Mouse (Mus musculus) embryonic facial prominence, embryonic 12.5 days (tissue): Measurements from ENCODE around the gene Gas7. TPM values are rescaled to one million over a fixed set of nuclear protein-coding genes. Genes with fewer than 3 reads are reported as not detected.

Experiments used
- ATAC-seq: fragments of 200-750 bp; cut with Nextera tagmentation; 2 replicates; pipeline ENCODE4 v1.8.0; 2017; ENCODE audit not compliant: insufficient number of reproducible peaks, insufficient read depth, low FRiP score, low TSS enrichment
- H3K27ac ChIP-seq: fragments of 300-500 bp; sonication (generic); 2 replicates; pipeline ENCODE4 v1.5.1; 2016; ENCODE audit warnings: mild to moderate bottlenecking
- H3K27me3 ChIP-seq: fragments of 300-500 bp; sonication (generic); 2 replicates; pipeline ENCODE4 v1.6.1; 2016; ENCODE audit warnings: mild to moderate bottlenecking, moderate library complexity
- H3K36me3 ChIP-seq: fragments of 300-500 bp; sonication (generic); 2 replicates; pipeline ENCODE4 v1.6.1; 2016; ENCODE audit warnings: mild to moderate bottlenecking
- H3K4me1 ChIP-seq: fragments of 300-500 bp; sonication (generic); 2 replicates; pipeline ENCODE4 v1.6.1; 2016
- H3K4me2 ChIP-seq: fragments of 300-500 bp; sonication (generic); replicated peaks from 2 replicates; pipeline ENCODE4 v1.6.1; 2016; ENCODE audit warnings: mild to moderate bottlenecking, moderate library complexity
- H3K4me3 ChIP-seq: fragments of 300-500 bp; sonication (generic); 2 replicates; pipeline ENCODE4 v1.5.1; 2016; ENCODE audit warnings: mild to moderate bottlenecking
- H3K9ac ChIP-seq: fragments of 300-500 bp; sonication (generic); 2 replicates; pipeline ENCODE4 v1.6.1; 2016; ENCODE audit warnings: mild to moderate bottlenecking, moderate library complexity
- H3K9me3 ChIP-seq: fragments of 300-500 bp; sonication (generic); 2 replicates; pipeline ENCODE4 v1.6.1; 2016; ENCODE audit warnings: mild to moderate bottlenecking, moderate library complexity
- WGBS: fragments of 180-500 bp; shearing (Covaris S2); methylation state at CpG from one replicate; pipeline ENCODE4 v1.1.7; 2016; 5-methylcytosine and 5-hydroxymethylcytosine counted together
- polyA plus RNA-seq: library from polyadenylated mRNA; unstranded; fragments of >200 nt; fragmentation: Nextera tagmentation; extraction: Ambion mirVana; gene quantifications from 2 replicates; pipeline ENCODE4 v1.2.1, GENCODE M21; 2016

Gene Gas7
- polyA plus RNA-seq, 1 experiment from 2014 or later, result 5.5 TPM

DNA sequence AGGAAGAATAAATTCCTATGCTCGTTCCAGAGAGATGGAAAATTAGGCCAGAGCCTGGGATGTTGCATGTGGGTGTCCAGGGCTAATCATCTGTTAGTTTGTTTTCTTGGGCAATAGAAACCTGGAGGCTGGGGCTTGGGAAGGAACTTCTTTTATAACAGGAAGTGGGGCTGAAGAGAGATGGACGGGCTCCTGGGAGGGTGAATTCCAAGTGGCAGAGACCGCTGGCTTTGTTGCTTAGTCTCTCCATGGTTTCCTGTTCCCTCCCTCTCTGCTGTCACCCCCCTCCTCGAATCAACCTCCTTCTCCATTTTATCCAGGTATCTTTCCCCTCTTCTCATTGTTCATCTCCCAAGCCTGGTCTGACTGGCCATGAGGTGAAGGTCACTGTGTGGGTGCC, 181.0 kb downstream of the Gas7 start:
- no peak overlapping the region for H3K4me3 ChIP-seq
- no peak overlapping the region for H3K4me2 ChIP-seq
- ATAC-seq, result no peak
- WGBS, result 62% methylated on average over 4 of the region's 4 CpGs
- H3K27ac ChIP-seq, result no peak overlapping the region
- H3K4me1 ChIP-seq, result 0 out of 2 replicates have a peak, but pooled peaks cover 4% of the 10 kb centered on the region
- no peaks in the 10 kb centered on the region for H3K27me3 ChIP-seq
- no peaks in the 10 kb centered on the region for H3K36me3 ChIP-seq
- H3K9me3 ChIP-seq, result no peaks in the 10 kb centered on the region
- no peak overlapping the region for H3K9ac ChIP-seq

DNA sequence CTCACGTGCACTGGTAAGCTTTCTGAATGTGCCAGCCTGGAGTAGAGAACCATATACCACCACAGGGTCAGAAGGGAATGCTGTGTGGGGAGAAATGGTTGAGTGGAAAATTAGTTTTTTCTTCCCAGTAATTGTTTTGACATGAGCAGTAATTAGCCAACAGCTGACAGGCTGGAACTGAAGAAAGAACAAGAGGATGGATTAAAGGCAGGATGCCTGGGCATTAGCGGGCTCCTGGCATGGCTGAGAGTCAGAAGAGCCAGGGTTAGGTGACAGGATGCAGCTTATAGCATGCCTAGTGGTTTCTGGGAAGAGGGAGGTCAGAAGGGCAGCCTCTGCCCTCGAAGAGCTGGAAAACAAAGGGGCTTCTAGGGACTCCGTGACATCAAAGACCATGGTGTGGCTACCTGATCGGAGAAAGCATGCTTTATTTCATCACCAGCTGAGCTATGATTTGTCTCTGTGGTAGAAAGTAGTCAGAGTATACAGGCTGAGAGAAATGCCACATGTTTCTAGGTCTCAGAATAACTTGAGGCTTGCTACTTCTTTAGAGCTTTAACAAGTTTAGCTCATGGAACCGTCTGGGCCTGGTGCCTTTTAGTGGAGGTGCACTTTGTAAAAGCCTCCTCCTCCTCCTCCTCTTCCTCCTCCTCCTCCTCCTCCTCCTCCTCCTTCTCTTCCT, 181.8 kb downstream of the Gas7 start:
- Histone ChIP-seq H3K4me3 (no peak overlapping the region), H3K27ac (no peak overlapping the region), H3K36me3 (no peaks in the 10 kb centered on the region), H3K9me3 (no peaks in the 10 kb centered on the region), H3K4me1 (0 out of 2 replicates have a peak, but pooled peaks cover 4% of the 10 kb centered on the region), H3K27me3 (no peaks in the 10 kb centered on the region), H3K4me2 (no peak overlapping the region), H3K9ac (no peak overlapping the region)
- ATAC-seq, result no peak
- 46% methylated on average over 6 of the region's 6 CpGs for WGBS

DNA sequence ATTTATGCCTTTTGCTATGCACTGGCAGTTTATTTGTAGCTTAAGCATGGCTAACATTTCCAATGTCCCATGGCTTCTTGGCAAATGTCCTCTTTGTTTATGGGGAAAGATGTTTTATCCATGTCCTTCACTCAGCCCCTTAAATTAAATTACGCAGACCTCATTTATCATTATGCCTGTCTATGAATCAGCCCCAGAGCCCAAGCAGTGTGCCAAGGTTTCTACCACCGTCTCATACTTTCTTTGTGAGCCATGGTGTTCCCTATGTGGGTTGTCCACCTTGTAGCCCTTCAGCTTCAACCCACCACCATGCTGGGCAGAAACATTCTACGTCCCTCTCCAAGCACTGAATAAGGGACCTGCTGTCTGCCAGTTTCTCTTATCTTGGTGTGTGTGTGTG, 183.2 kb downstream of the Gas7 start:
- no peak overlapping the region for H3K9ac ChIP-seq
- 0 out of 2 replicates have a peak, but pooled peaks cover 4% of the 10 kb centered on the region for H3K4me1 ChIP-seq
- no peaks in the 10 kb centered on the region for H3K9me3 ChIP-seq
- no peak for ATAC-seq
- no peaks in the 10 kb centered on the region for H3K36me3 ChIP-seq
- no peak overlapping the region for H3K27ac ChIP-seq
- no peak overlapping the region for H3K4me3 ChIP-seq
- H3K4me2 ChIP-seq, result no peak overlapping the region
- WGBS, result 80% methylated on average over 3 of the region's 3 CpGs
- no peaks in the 10 kb centered on the region for H3K27me3 ChIP-seq

DNA sequence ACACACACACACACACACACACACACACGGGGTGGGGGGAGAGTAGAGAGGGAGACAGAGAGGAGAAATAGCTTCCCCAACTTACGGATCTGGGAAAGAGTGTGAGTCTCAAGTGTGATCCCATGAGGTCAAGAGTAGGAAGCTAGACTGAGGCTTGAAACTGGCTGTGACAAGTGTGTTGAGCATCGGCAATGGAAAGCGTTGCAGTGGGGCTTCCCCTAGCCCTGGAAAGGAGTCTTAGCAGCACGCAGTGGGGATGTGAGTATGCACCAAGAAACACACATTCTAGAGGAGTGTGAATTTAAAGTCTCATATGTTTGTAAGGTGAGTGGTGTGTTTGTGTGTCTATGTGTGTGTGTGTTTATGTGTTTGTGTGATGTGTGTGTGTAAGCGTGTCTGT, 185.1 kb downstream of the Gas7 start:
- no peak overlapping the region for H3K4me2 ChIP-seq
- H3K4me3 ChIP-seq, result no peak overlapping the region
- no peak for ATAC-seq
- H3K9me3 ChIP-seq, result no peaks in the 10 kb centered on the region
- 87% methylated on average over 6 of the region's 6 CpGs for WGBS
- no peak overlapping the region for H3K27ac ChIP-seq
- 0 out of 2 replicates have a peak, but pooled peaks cover 4% of the 10 kb centered on the region for H3K4me1 ChIP-seq
- no peak overlapping the region for H3K9ac ChIP-seq
- no peaks in the 10 kb centered on the region for H3K27me3 ChIP-seq
- H3K36me3 ChIP-seq, result no peaks in the 10 kb centered on the region

DNA sequence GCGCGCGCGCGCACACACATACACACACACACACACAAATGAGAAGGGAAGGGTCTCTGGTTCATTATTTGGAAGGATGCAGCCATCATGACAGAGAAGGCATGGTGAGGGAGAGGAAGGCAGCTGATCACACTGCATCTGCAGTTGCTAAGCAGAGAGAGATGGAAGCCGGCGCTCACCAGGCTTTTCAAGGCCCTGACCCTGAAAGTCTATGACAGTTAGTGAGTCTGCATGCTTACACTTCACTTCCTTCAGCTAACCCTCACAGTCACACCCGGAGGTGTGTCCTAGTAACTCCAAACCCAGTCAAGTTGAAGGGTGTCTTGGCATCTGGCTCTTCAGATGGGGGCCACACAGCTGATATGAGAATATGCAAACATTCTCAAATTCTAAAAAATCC, 187.2 kb downstream of the Gas7 start:
- H3K27ac ChIP-seq, result no peak overlapping the region
- H3K4me2 ChIP-seq, result no peak overlapping the region
- no peaks in the 10 kb centered on the region for H3K4me1 ChIP-seq
- H3K9me3 ChIP-seq, result no peaks in the 10 kb centered on the region
- no peak overlapping the region; the same call in 1 of the 2 replicates for H3K9ac ChIP-seq
- H3K36me3 ChIP-seq, result no peaks in the 10 kb centered on the region
- H3K4me3 ChIP-seq, result no peak overlapping the region
- no peak for ATAC-seq
- whole genome bisulfite sequencing, result 91% methylated on average over 8 of the region's 8 CpGs
- H3K27me3 ChIP-seq, result no peaks in the 10 kb centered on the region

DNA sequence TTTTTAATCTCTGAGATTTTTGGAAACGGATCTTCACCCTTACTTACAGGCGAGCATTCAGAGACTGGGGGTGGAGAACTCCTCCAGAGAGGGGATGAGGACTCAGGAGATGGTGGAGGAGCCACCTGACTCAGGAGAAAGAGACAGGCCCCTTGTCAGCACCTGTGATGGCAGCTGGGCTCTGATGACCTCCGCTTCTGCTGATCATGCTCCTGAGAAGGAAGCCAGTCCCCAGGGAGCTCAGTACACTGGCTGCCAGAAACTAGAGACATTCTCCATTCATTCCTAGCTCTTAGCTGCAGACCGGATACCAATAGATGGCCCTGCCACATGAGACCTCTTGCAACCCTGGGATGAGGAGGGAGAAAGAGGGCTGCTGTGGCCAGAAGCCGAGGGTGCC, 187.6 kb downstream of the Gas7 start:
- H3K4me2 ChIP-seq, result no peak overlapping the region
- H3K9me3 ChIP-seq, result no peaks in the 10 kb centered on the region
- no peaks in the 10 kb centered on the region for H3K4me1 ChIP-seq
- no peak for ATAC-seq
- H3K27ac ChIP-seq, result no peak overlapping the region
- WGBS, result 60% methylated on average over 5 of the region's 5 CpGs
- no peak overlapping the region for H3K9ac ChIP-seq
- no peaks in the 10 kb centered on the region for H3K36me3 ChIP-seq
- no peaks in the 10 kb centered on the region for H3K27me3 ChIP-seq
- no peak overlapping the region for H3K4me3 ChIP-seq

DNA sequence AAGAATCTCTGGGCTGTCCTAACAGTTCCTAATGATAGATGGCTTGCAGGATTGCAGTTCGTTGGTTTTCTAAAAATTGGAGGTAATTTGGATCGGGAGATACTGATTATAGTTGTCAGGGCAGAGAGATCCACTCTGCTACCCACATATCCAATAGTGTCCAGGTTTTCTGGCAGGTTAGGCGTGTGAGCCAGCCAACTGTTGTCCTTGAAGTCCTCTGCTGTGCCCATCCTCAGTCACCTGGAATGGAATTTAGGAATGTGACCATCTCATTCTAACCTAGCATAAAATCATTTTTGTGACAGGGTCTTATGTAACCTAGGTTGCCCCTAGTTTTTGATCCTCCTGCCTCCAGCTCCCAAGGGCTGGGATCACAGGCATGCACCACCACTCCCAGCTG, 188.2 kb downstream of the Gas7 start:
- ATAC-seq, result no peak
- H3K27me3 ChIP-seq, result no peaks in the 10 kb centered on the region
- WGBS, result 83% methylated on average over 3 of the region's 3 CpGs

DNA sequence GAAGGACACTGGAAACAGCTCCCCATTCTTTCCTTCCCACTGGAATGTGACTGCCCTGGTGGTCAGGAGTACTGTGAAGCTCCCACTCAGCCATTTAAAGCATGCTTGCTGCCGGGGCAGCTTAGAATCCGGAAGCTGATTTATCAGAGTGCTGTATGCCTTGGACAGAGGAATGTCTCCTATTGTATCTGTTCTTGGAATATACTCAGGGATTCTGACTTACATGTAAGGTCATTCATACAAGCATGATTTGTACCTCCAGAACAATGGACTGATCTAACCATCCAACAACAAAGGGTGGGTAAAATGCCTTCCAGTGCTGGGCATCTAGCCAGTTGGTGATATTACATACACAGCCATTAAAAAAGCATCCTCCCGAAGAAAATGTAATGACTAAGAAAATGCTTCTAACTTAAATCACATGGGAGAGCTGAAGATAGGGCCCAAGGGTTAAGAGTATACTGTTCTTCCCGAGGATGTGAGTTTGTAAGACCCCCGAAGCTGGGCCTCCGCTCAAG, 189.5 kb downstream of the Gas7 start:
- H3K9me3 ChIP-seq, result no peaks in the 10 kb centered on the region

More for the DNA sequence above, 188.2 kb downstream of the Gas7 start:
- H3K4me1 ChIP-seq, result no peaks in the 10 kb centered on the region
- H3K4me3 ChIP-seq, result no peak overlapping the region
- no peaks in the 10 kb centered on the region for H3K36me3 ChIP-seq
- no peak overlapping the region for H3K4me2 ChIP-seq
- H3K27ac ChIP-seq, result no peak overlapping the region
- H3K9ac ChIP-seq, result no peak overlapping the region
- H3K9me3 ChIP-seq, result no peaks in the 10 kb centered on the region

DNA sequence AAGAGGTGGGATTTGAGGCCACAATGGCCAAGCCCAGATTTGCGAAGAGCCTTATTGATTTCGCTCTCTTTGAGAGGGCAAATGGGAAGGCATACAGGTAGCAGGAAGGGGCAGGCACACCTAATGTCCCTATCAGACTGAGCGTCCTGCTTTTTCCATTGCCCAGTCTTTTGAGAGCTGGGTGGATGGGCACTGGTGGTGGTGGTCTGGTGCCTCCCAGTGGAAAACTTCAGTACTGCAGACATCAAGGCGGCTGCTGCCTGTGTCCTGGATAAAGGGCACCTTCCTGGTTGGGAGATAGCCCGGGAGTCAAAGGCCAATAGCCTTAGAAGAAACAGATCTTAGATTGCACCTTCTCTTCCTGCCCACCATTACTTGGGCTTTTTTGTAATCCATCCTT, 192.5 kb downstream of the Gas7 start:
- no peak overlapping the region for H3K4me2 ChIP-seq
- WGBS, result 29% methylated on average over 5 of the region's 5 CpGs
- no peaks in the 10 kb centered on the region for H3K9me3 ChIP-seq
- H3K27me3 ChIP-seq, result no peaks in the 10 kb centered on the region
- no peak overlapping the region for H3K27ac ChIP-seq
- H3K4me3 ChIP-seq, result no peak overlapping the region
- no peak overlapping the region for H3K9ac ChIP-seq
- peaks cover 3% of the 10 kb centered on the region for H3K4me1 ChIP-seq
- H3K36me3 ChIP-seq, result no peaks in the 10 kb centered on the region
- no peak for ATAC-seq

More for the DNA sequence above, 189.5 kb downstream of the Gas7 start:
- no peaks in the 10 kb centered on the region for H3K27me3 ChIP-seq
- no peak for ATAC-seq
- H3K4me2 ChIP-seq, result no peak overlapping the region
- H3K27ac ChIP-seq, result no peak overlapping the region
- 90% methylated on average over 6 of the region's 6 CpGs for WGBS
- no peak overlapping the region for H3K9ac ChIP-seq
- no peaks in the 10 kb centered on the region for H3K36me3 ChIP-seq
- H3K4me1 ChIP-seq, result no peaks in the 10 kb centered on the region
- no peak overlapping the region for H3K4me3 ChIP-seq

DNA sequence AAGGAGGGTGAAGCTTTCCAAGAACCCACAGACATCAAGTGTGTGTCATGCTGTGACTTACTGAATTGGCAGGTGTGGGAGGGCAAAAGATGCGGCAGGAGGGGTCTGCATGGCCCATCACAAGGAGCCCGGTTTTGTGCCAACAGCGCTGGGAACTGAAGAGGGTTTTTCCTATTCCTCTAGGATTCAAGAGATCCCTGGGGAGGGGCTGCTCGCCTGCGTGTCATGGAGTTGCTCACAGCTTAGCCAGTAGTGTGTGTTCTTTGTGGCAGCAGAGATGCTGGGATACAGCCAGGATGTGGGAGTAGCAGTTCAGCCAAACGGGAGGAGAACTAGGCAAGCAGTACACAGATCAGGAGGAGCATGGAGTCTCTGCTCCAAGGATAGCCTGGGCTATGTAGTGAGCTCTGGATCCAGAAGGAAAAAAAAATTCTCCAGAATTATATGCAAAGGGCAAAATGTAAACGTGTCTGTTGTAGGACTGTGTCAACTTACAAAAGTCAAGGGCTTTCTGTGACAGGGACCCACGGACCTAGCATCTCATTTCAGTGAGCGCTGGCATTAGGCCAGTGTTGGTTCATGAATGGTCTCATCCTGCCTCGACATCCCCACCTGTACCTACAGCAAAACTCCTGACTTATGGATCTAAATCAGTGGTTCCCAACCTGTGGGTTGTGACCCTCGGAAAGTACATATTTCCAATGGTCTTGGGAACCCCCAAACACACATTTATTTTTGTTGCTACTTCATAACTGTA, 193.6 kb downstream of the Gas7 start:
- Histone ChIP-seq H3K36me3 (no peaks in the 10 kb centered on the region), H3K27ac (no peak overlapping the region), H3K4me3 (no peak overlapping the region), H3K27me3 (no peaks in the 10 kb centered on the region), H3K4me2 (no peak overlapping the region), H3K4me1 (peaks cover 8% of the 10 kb centered on the region), H3K9me3 (no peaks in the 10 kb centered on the region), H3K9ac (no peak overlapping the region)
- 77% methylated on average over 11 of the region's 11 CpGs for WGBS
- no peak for ATAC-seq

DNA sequence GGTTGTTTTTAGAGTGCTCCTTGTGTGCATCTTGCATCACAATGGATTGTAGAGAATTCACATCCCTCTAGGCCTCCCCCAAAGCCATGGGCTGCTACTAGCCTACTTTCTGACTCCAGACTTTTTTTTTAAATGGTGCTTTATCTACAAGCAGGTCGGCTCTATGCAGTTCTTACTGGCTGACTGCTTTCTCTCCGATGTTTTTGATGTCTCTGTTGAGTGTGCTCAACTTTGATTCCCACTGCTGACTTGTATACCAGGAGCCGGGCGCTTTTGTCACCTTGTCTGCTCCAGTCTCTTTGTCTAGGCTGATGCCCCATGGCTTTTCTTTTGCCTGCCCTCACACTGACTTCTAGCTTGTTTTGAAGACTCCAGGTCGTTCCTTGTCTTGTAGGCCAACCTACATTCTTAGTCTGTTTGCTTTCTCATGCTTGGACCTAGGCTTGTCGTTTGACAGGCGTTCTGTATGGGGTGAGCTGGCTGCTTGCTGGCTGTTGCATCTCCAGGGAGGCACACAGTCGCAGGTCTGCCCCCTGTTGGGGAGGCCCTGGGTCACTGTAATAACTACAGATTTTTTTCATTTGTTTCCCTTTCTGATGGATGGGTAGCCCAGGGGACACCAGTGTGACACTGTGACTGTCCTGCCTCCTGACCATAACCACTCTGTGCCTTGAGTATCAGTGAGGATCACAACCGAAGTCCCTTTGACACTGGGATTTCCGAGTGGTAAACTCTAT, 194.9 kb downstream of the Gas7 start:
- Histone ChIP-seq H3K4me2 (no peak overlapping the region), H3K4me1 (peaks cover 8% of the 10 kb centered on the region), H3K36me3 (no peaks in the 10 kb centered on the region), H3K4me3 (no peak overlapping the region), H3K9ac (no peak overlapping the region), H3K27me3 (no peaks in the 10 kb centered on the region), H3K9me3 (no peaks in the 10 kb centered on the region), H3K27ac (no peak overlapping the region)
- no peak for ATAC-seq
- WGBS, result 55% methylated on average over 10 of the region's 10 CpGs
